Mouse (Mus musculus) intestine, embryonic 15.5 days (tissue): ENCODE measurements at regions not wholly inside any gene's neighbourhood (a gene's known extent, or its start where the extent isn't known, plus 50 kb on each side); places are given as distances from the start of the nearest gene placed in this dataset.

Experiments
- ATAC-seq: fragments of 200-750 bp; cut with Nextera tagmentation; 2 replicates; pipeline ENCODE4 v1.8.0; 2017; ENCODE audit warnings: moderate TSS enrichment, moderate library complexity
- H3K27ac ChIP-seq: fragments of 300-500 bp; sonication (generic); 2 replicates; pipeline ENCODE4 v1.5.1; 2015; ENCODE audit warnings: mild to moderate bottlenecking, inconsistent platforms
- H3K27me3 ChIP-seq: fragments of 300-500 bp; sonication (generic); replicated peaks from 2 replicates; pipeline ENCODE4 v1.6.1; 2015; ENCODE audit warnings: inconsistent platforms
- H3K36me3 ChIP-seq: fragments of 300-500 bp; sonication (generic); 2 replicates; pipeline ENCODE4 v1.6.1; 2015; ENCODE audit warnings: inconsistent platforms
- H3K4me1 ChIP-seq: fragments of 300-500 bp; sonication (generic); replicated peaks from 2 replicates; pipeline ENCODE4 v1.6.1; 2015; ENCODE audit warnings: inconsistent platforms
- H3K4me2 ChIP-seq: fragments of 300-500 bp; sonication (generic); replicated peaks from 2 replicates; pipeline ENCODE4 v1.6.1; 2015; ENCODE audit warnings: mild to moderate bottlenecking, inconsistent platforms
- H3K4me3 ChIP-seq: fragments of 300-500 bp; sonication (generic); replicated peaks from 2 replicates; pipeline ENCODE4 v1.5.1; 2015; ENCODE audit warnings: inconsistent platforms
- H3K9ac ChIP-seq: fragments of 300-500 bp; sonication (generic); 2 replicates; pipeline ENCODE4 v1.6.1; 2015; ENCODE audit warnings: inconsistent platforms
- H3K9me3 ChIP-seq: fragments of 300-500 bp; sonication (generic); 2 replicates; pipeline ENCODE4 v1.6.1; 2016; ENCODE audit warnings: inconsistent platforms
- WGBS: fragments of 180-500 bp; shearing (Covaris S2); methylation state at CpG from one replicate; pipeline ENCODE4 v1.1.7; 2015; 5-methylcytosine and 5-hydroxymethylcytosine counted together

- no peak overlapping the region for H3K9ac ChIP-seq
- 53% methylated on average over 1 of the region's 1 CpGs for WGBS
- no peaks in the 10 kb centered on the region for H3K9me3 ChIP-seq
- H3K4me1 ChIP-seq = no peaks in the 10 kb centered on the region
- no peak overlapping the region for H3K4me3 ChIP-seq
- no peak overlapping the region for H3K27ac ChIP-seq
- no peak overlapping the region for H3K4me2 ChIP-seq
- ATAC-seq = no peak
- H3K27me3 ChIP-seq = no peaks in the 10 kb centered on the region
- H3K36me3 ChIP-seq = no peaks in the 10 kb centered on the region
Observed at GRCm38 (mm10) chr6:44210901-44211300, 544.8 kb upstream of the Tpk1 start.

GRCm38 (mm10) chr6:44204477-44204876, 538.4 kb upstream of the Tpk1 start:
- ATAC-seq = peak; percentile 53
- no peaks in the 10 kb centered on the region for H3K9me3 ChIP-seq
- no peaks in the 10 kb centered on the region for H3K4me1 ChIP-seq
- H3K36me3 ChIP-seq = no peaks in the 10 kb centered on the region
- no peaks in the 10 kb centered on the region for H3K27me3 ChIP-seq
- no peak overlapping the region for H3K9ac ChIP-seq
- no peak overlapping the region for H3K27ac ChIP-seq
- no peak overlapping the region for H3K4me3 ChIP-seq
- 67% methylated on average over 1 of the region's 1 CpGs for WGBS
- H3K4me2 ChIP-seq = no peak overlapping the region

DNA sequence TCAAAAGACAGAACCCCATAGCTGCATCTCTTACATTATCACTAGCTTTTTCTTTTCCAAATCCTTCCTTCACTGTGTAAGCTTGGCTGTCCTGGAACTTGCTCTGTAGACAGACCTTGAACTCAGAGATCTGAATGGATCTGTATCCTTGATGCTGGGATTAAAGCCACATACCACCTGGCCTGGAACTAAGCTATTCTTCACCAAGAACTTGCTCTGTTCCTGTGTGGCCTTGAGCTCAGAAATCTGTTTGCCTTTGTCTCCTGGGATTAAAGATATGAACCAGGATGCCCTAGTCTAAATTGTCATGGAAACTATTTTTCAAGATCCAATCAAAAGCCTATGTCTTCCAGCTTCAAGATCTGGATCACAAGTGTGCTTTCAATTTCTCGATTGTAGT, 537.8 kb upstream of the Tpk1 start:
- no peaks in the 10 kb centered on the region for H3K27me3 ChIP-seq
- no peak overlapping the region for H3K4me3 ChIP-seq
- no peaks in the 10 kb centered on the region for H3K36me3 ChIP-seq
- no peak for ATAC-seq
- H3K27ac ChIP-seq = no peak overlapping the region
- no peak overlapping the region for H3K4me2 ChIP-seq
- H3K4me1 ChIP-seq = no peaks in the 10 kb centered on the region
- no peaks in the 10 kb centered on the region for H3K9me3 ChIP-seq
- H3K9ac ChIP-seq = no peak overlapping the region
- 80% methylated on average over 1 of the region's 1 CpGs for WGBS

DNA sequence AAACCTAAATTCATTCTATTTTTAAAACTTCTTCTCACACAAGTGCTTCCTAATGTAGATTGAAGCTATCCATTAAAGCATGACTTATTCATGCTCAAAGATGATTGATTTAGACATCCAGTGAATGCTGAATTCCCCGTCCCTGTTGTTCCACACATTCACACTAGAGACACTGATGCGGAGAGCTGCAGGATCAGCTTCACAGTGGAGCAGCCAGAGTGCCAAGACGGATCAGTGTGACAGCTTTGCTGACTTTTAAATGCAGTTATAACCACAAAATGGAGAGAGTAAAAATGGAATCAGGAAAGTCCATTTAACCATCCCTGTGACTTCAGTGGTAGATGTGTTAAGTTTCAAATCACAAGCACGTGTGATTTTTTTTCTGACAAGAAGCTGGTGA, 513.8 kb upstream of the Tpk1 start:
- Histone ChIP-seq H3K4me2 (no peak overlapping the region), H3K27me3 (no peaks in the 10 kb centered on the region), H3K4me1 (no peaks in the 10 kb centered on the region), H3K27ac (no peak overlapping the region), H3K4me3 (no peak overlapping the region), H3K9me3 (no peaks in the 10 kb centered on the region), H3K9ac (no peak overlapping the region), H3K36me3 (no peaks in the 10 kb centered on the region)
- ATAC-seq = no peak
- WGBS = 75% methylated on average over 4 of the region's 4 CpGs
